Mouse (Mus musculus): ENCODE data around the gene Gpr137c.
A peak's percentile ranks its signal among the peaks of the same experiment; 100 is the strongest.

Gene Gpr137c

GRCm38 (mm10) chr14:45303939-45304338, 84.4 kb downstream of the Gpr137c start:
- DNase-seq: no peak

GRCm38 (mm10) chr14:45304389-45304788, 84.9 kb downstream of the Gpr137c start:
- DNase-seq: no peak

GRCm38 (mm10) chr14:45305852-45306251, 86.3 kb downstream of the Gpr137c start:
- DNase-seq: no peak

- DNase-seq: no peak
Measured at GRCm38 (mm10) chr14:45307630-45308328, 88.3 kb downstream of the Gpr137c start.

GRCm38 (mm10) chr14:45309646-45310045, 90.1 kb downstream of the Gpr137c start:
- DNase-seq: no peak

- DNase-seq: no peak
Measured at GRCm38 (mm10) chr14:45310101-45310500, 90.6 kb downstream of the Gpr137c start.

- no peak for DNase-seq
Measured at GRCm38 (mm10) chr14:45316927-45317326, 97.4 kb downstream of the Gpr137c start.

GRCm38 (mm10) chr14:45317921-45318411, 98.4 kb downstream of the Gpr137c start:
- DNase-seq: peak; percentile 35

GRCm38 (mm10) chr14:45318426-45319236, 99.1 kb downstream of the Gpr137c start, which contains the start of gene Ero1l:
Ero1l (minus strand) TSS chr14:45318771.
- DNase-seq: peak; percentile 85

GRCm38 (mm10) chr14:45319237-45319610, 99.7 kb downstream of the Gpr137c start:
- no peak for DNase-seq

- DNase-seq: no peak
Measured at GRCm38 (mm10) chr14:45320111-45320510, 100.6 kb downstream of the Gpr137c start.

- no peak for DNase-seq
Measured at GRCm38 (mm10) chr14:45321067-45321466, 101.5 kb downstream of the Gpr137c start.

GRCm38 (mm10) chr14:45321622-45322021, 102.1 kb downstream of the Gpr137c start:
- no peak for DNase-seq

- DNase-seq: no peak
Measured at GRCm38 (mm10) chr14:45322450-45322849, 102.9 kb downstream of the Gpr137c start.

GRCm38 (mm10) chr14:45323320-45323719, 103.8 kb downstream of the Gpr137c start:
- no peak for DNase-seq

GRCm38 (mm10) chr14:45325471-45325870, 106.0 kb downstream of the Gpr137c start:
- DNase-seq: no peak

- no peak for DNase-seq
Measured at GRCm38 (mm10) chr14:45328072-45328713, 108.7 kb downstream of the Gpr137c start.

GRCm38 (mm10) chr14:45329018-45329588, 109.6 kb downstream of the Gpr137c start:
- no peak for DNase-seq

GRCm38 (mm10) chr14:45329589-45330181, 110.2 kb downstream of the Gpr137c start, which contains the start of gene Psmc6:
Psmc6 (plus strand) TSS chr14:45329788.
- DNase-seq: peak; percentile 92
